Mouse (Mus musculus) mesoderm, embryonic 11.5 days (tissue): Measurements from ENCODE around the gene Tubd1.
A peak's percentile ranks its signal among the peaks of the same experiment; 100 is the strongest.

Experiments used
- DNase-seq: peaks from one replicate; pipeline ENCODE4 v3.0.0-alpha.2; 2012; ENCODE audit warnings: low read depth, low spot score

The Tubd1 gene

GRCm38 (mm10) chr11:86583990-86584897 lies 39.5 kb downstream of the Tubd1 start:
- DNase-seq, result no peak

- no peak for DNase-seq
Observed at GRCm38 (mm10) chr11:86584898-86585597, 40.3 kb downstream of the Tubd1 start.

- no peak for DNase-seq
Observed at GRCm38 (mm10) chr11:86585598-86585984, 40.8 kb downstream of the Tubd1 start.

- no peak for DNase-seq
Observed at GRCm38 (mm10) chr11:86586177-86586867, 41.5 kb downstream of the Tubd1 start.

- DNase-seq, result peak; percentile 66
Observed at GRCm38 (mm10) chr11:86586868-86587792, 42.3 kb downstream of the Tubd1 start.

GRCm38 (mm10) chr11:86587830-86588229 lies 43.0 kb downstream of the Tubd1 start:
- DNase-seq, result no peak

- no peak for DNase-seq
Observed at GRCm38 (mm10) chr11:86588583-86589298, 44.0 kb downstream of the Tubd1 start.

- DNase-seq, result no peak
Observed at GRCm38 (mm10) chr11:86590066-86590465, 45.3 kb downstream of the Tubd1 start.

- DNase-seq, result no peak
Observed at GRCm38 (mm10) chr11:86590579-86590978, 45.8 kb downstream of the Tubd1 start.

GRCm38 (mm10) chr11:86591301-86591845 lies 46.6 kb downstream of the Tubd1 start:
- DNase-seq, result no peak

- DNase-seq, result no peak
Observed at GRCm38 (mm10) chr11:86591931-86592616, 47.3 kb downstream of the Tubd1 start.

GRCm38 (mm10) chr11:86592993-86593392 lies 48.2 kb downstream of the Tubd1 start:
- DNase-seq, result no peak

- no peak for DNase-seq
Observed at GRCm38 (mm10) chr11:86593443-86593842, 48.7 kb downstream of the Tubd1 start.

- no peak for DNase-seq
Observed at GRCm38 (mm10) chr11:86594188-86594876, 49.5 kb downstream of the Tubd1 start.

- DNase-seq, result no peak
Observed at GRCm38 (mm10) chr11:86595366-86595765, 50.6 kb downstream of the Tubd1 start.

GRCm38 (mm10) chr11:86596187-86596960 lies 51.6 kb downstream of the Tubd1 start:
- no peak for DNase-seq

- DNase-seq, result no peak
Observed at GRCm38 (mm10) chr11:86596976-86597375, 52.2 kb downstream of the Tubd1 start.

GRCm38 (mm10) chr11:86598154-86598553 lies 53.4 kb downstream of the Tubd1 start:
- no peak for DNase-seq
